Comparison of ENCODE assay signal across 8 mouse cellular contexts in the genomic region with DNA sequence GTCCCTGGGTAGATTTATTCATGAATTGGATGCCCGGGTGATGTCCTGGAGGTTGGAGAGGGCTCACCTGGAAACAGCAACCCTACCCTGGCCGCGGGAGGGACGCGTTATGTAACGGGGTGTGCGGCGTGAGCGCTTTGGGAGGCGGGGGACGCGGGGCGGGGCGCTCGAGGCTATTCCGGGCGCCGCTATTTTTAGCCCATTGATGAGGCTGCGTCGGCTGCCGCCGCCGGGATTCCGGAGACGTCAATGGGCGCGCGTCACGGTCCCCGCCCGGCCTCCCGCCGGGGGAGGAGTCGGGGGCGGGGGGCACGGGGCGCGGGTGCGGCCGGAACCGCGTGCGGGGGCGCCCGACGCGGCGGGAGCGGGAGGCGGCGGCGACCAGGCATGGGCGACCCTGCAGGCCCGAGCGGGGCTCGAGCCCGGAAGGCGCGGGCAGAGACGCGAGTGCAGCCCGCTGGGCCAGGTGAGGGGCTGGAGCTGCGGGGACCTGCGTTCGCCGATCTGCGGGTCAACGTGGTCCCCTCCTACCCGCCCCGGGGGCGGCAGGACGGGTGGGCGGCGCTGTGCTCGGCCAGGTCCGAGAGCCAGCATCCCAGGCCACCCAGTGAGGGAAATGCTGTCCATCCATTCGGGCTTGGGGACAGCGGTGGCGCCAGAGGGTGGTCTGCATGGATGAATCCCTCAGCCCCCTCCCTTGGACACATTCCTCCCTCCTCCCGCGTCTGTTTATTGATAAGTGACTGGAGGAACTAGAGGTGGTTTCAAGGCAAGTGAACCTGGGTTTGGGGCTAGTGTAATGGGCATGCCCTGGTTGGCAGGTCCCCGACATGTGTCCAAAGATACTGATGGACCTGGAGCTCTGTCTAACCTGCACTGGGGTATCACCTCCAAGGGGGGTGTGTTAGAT. TPM values are rescaled to one million over a fixed set of nuclear protein-coding genes. Genes with fewer than 3 reads are reported as not detected.
A peak's percentile ranks its signal among the peaks of the same experiment; 100 is the strongest.
DNase-seq lines count a peak whose midpoint lies in the region; ATAC-seq and TF ChIP-seq lines count a peak whose summit lies in the region.

TSS of gene Nr4a1 (plus strand) at position 384 of the 910 bp plus-strand sequence.

- H3K9me3 ChIP-seq in embryonic facial prominence, embryonic 12.5 days: no peaks in the 10 kb centered on the region
- no peaks in the 10 kb centered on the region for H3K9me3 ChIP-seq in liver, embryonic 11.5 days (ENCODE audit: control insufficient read depth, low read length)
- no peaks in the 10 kb centered on the region for H3K9me3 ChIP-seq in stomach, embryonic 16.5 days (replicated peaks; ENCODE audit: control insufficient read depth, low read length)

- peak; percentile 58; the same call in 1 of the 2 replicates for ATAC-seq in embryonic facial prominence, embryonic 12.5 days (ENCODE audit: insufficient number of reproducible peaks, insufficient read depth, low FRiP score, low TSS enrichment)
- peak; percentile 56 for ATAC-seq in liver, embryonic 11.5 days (replicated peaks; ENCODE audit: low FRiP score)
- peak; percentile 78 for ATAC-seq in stomach, embryonic 16.5 days (ENCODE audit: insufficient read depth, low FRiP score)

- H3K27me3 ChIP-seq in embryonic facial prominence, embryonic 12.5 days: peaks cover 4% of the 10 kb centered on the region; the same call in 1 of the 2 replicates
- H3K27me3 ChIP-seq in liver, embryonic 11.5 days (replicated peaks; ENCODE audit: control insufficient read depth, insufficient read depth, low read length): peaks cover 10% of the 10 kb centered on the region
- no peaks in the 10 kb centered on the region for H3K27me3 ChIP-seq in myocyte (ENCODE audit: control insufficient read depth, insufficient read depth, insufficient read length)
- H3K27me3 ChIP-seq in stomach, embryonic 16.5 days (ENCODE audit: control insufficient read depth, insufficient read depth, low read length): no peaks in the 10 kb centered on the region

- H3K4me2 ChIP-seq in embryonic facial prominence, embryonic 12.5 days (replicated peaks): peak within 1 kb of the TSS; percentile 90
- H3K4me2 ChIP-seq in liver, embryonic 11.5 days: peak within 1 kb of the TSS; percentile 82
- peak within 1 kb of the TSS; percentile 93 for H3K4me2 ChIP-seq in myocyte (ENCODE audit: low read depth)
- H3K4me2 ChIP-seq in stomach, embryonic 16.5 days (ENCODE audit: low read depth, low read length): peak within 1 kb of the TSS; percentile 95

- H3K36me3 ChIP-seq in embryonic facial prominence, embryonic 12.5 days: no peaks in the 10 kb centered on the region
- H3K36me3 ChIP-seq in liver, embryonic 11.5 days (ENCODE audit: control insufficient read depth, insufficient read depth, low read length): no peaks in the 10 kb centered on the region
- no peaks in the 10 kb centered on the region for H3K36me3 ChIP-seq in myocyte (ENCODE audit: control insufficient read depth, insufficient read depth)
- no peaks in the 10 kb centered on the region for H3K36me3 ChIP-seq in stomach, embryonic 16.5 days (ENCODE audit: control insufficient read depth, insufficient read depth, low read length)

- TF ChIP-seq POLR2A in myocyte (IDR thresholded peaks at IDR 0.05; ENCODE audit: insufficient read length, low read depth): peak; percentile 59

- WGBS in embryonic facial prominence, embryonic 12.5 days: 2% methylated on average over 61 of the region's 82 CpGs
- WGBS in liver, embryonic 11.5 days: 1% methylated on average over 67 of the region's 82 CpGs
- 2% methylated on average over 79 of the region's 82 CpGs for WGBS in stomach, embryonic 16.5 days

- H3K27ac ChIP-seq in embryonic facial prominence, embryonic 12.5 days: peak within 1 kb of the TSS; percentile 56; the same call in 1 of the 2 replicates
- H3K27ac ChIP-seq in liver, embryonic 11.5 days (ENCODE audit: low read depth, low read length): no peak within 1 kb of the TSS; the same call in 1 of the 2 replicates
- H3K27ac ChIP-seq in stomach, embryonic 16.5 days (ENCODE audit: low read length): peak within 1 kb of the TSS; percentile 38; the same call in 1 of the 2 replicates

- no peaks in the 10 kb centered on the region for H3K79me2 ChIP-seq in myocyte (ENCODE audit: control insufficient read depth, insufficient read depth)

- H3K4me3 ChIP-seq in embryonic facial prominence, embryonic 12.5 days: peak within 1 kb of the TSS; percentile 62
- peak within 1 kb of the TSS; percentile 63 for H3K4me3 ChIP-seq in liver, embryonic 11.5 days (ENCODE audit: low read depth, low read length)
- H3K4me3 ChIP-seq in myocyte: peak within 1 kb of the TSS; percentile 31
- peak within 1 kb of the TSS; percentile 64 for H3K4me3 ChIP-seq in stomach, embryonic 16.5 days (replicated peaks; ENCODE audit: low read length)

- H3K9ac ChIP-seq in embryonic facial prominence, embryonic 12.5 days: peak within 1 kb of the TSS; percentile 77
- peak within 1 kb of the TSS; percentile 58 for H3K9ac ChIP-seq in liver, embryonic 11.5 days (ENCODE audit: low read depth, low read length)
- peak within 1 kb of the TSS; percentile 86 for H3K9ac ChIP-seq in stomach, embryonic 16.5 days (ENCODE audit: low read length)

- peak; percentile 56 for DNase-seq in 3T3-L1 (ENCODE audit: low read depth, low spot score)
- DNase-seq in adrenal gland, adult 2 months: peak; percentile 92
- DNase-seq in heart, adult 9 months (ENCODE audit: low spot score in 2 of 2): peak; percentile 88 to 90
- peak; percentile 79 to 81 for DNase-seq in kidney, adult 8-10 months
- peak; percentile 56 for DNase-seq in liver, embryonic 11.5 days (ENCODE audit: low spot score)

- peak within 1 kb of the TSS; percentile 22 for H3ac ChIP-seq in myocyte (ENCODE audit: control insufficient read depth, insufficient read length)

- H3K4me1 ChIP-seq in embryonic facial prominence, embryonic 12.5 days: peaks cover 7% of the 10 kb centered on the region
- H3K4me1 ChIP-seq in liver, embryonic 11.5 days (replicated peaks; ENCODE audit: control insufficient read depth, insufficient read depth, low read length): 0 out of 2 replicates have a peak, but pooled peaks cover 4% of the 10 kb centered on the region
- H3K4me1 ChIP-seq in stomach, embryonic 16.5 days (ENCODE audit: control insufficient read depth, insufficient read depth, low read length): peaks cover 11% of the 10 kb centered on the region; the same call in 1 of the 2 replicates

TF ChIP-seq in myocyte, 11 proteins besides CTCF, POLR2A, EP300 and RAD21:
- TF ChIP-seq SRF (IDR thresholded peaks at IDR 0.05; ENCODE audit: control insufficient read depth, insufficient read length, low read depth): no peak
- TF ChIP-seq MYOG (IDR thresholded peaks at IDR 0.05; ENCODE audit: control insufficient read depth in 1 of 3, insufficient read depth in 1 of 3, insufficient read length in 2 of 3, low read depth in 2 of 3): peak in 1 of 3 experiments; percentile 30
- no peak for TF ChIP-seq POLR2AphosphoS2 (IDR thresholded peaks at IDR 0.05; ENCODE audit: insufficient read length, low read depth)

RNA-seq across cellular contexts. Expression of gene Nr4a1, which starts in this region (rescaled TPM):
- total RNA-seq in adrenal gland, adult 2 months (2021): 100 to 1,000 TPM; 560 to 565 TPM
- 162 and 415 TPM in 2 replicates for polyA plus RNA-seq in adrenal gland, adult 2 months (2012; rRNA removed)
- 8.2 and 8.7 TPM in 2 replicates for polyA plus RNA-seq in embryonic facial prominence, embryonic 12.5 days (2016; fragmentation: Nextera tagmentation; extraction: Ambion mirVana)
- 1.8 and 2.4 TPM in 2 replicates for polyA plus RNA-seq in liver, embryonic 11.5 days (2014; fragmentation: Nextera tagmentation; extraction: Ambion mirVana)
- 15.3 TPM for polyA plus RNA-seq in myocyte (2012; fragmentation: generic; extraction: Trizol)
- polyA plus RNA-seq in stomach, embryonic 16.5 days (2015; fragmentation: Nextera tagmentation; extraction: Ambion mirVana): 12.9 and 13.3 TPM in 2 replicates

Comparison
In these comparisons a context has a peak if more than half of its experiments do, and no peak if none do; other contexts are left out.
1. RNA of gene Nr4a1 (polyA plus RNA-seq): 162 to 415 TPM in adrenal gland, adult 2 months; 15.3 TPM in myocyte (single experiment), 12.9 to 13.3 TPM in stomach, embryonic 16.5 days, 8.2 to 8.7 TPM in embryonic facial prominence, embryonic 12.5 days and 1.8 to 2.4 TPM in liver, embryonic 11.5 days; every median in the first group is over 10 times any median in the second.
2. Peak in every context shown above with its lines, with median percentiles within 50 percentile points of each other: DNase-seq, ATAC-seq, H3K4me2 ChIP-seq, H3K4me3 ChIP-seq and H3K9ac ChIP-seq.